Mouse (Mus musculus) G1E (cell line): ENCODE results near the gene Klhl5. TPM values are rescaled to one million over a fixed set of nuclear protein-coding genes. Genes with fewer than 3 reads are reported as not detected.

Source experiments
- ATAC-seq: 2 replicates; pipeline ENCODE4 v1.8.0; 2016; ENCODE audit warnings: mild to moderate bottlenecking; ENCODE audit not compliant: insufficient number of reproducible peaks, poor library complexity, low FRiP score, severe bottlenecking; ENCODE audit errors: extremely low read depth
- DNase-seq: peaks from one replicate; pipeline ENCODE4 v3.0.0; 2012; ENCODE audit warnings: low spot score
- H3K27me3 ChIP-seq: 2 replicates; pipeline ENCODE4 v1.6.1; 2012; ENCODE audit warnings: mild to moderate bottlenecking, low read length, inconsistent platforms; ENCODE audit not compliant: insufficient read depth
- H3K36me3 ChIP-seq: replicated peaks from 2 replicates; pipeline ENCODE3; 2012; ENCODE audit warnings: mild to moderate bottlenecking, inconsistent platforms
- H3K4me1 ChIP-seq: 2 replicates; pipeline ENCODE4 v1.6.1; 2012; ENCODE audit warnings: low read depth, low read length, inconsistent platforms, mixed read lengths; ENCODE audit not compliant: insufficient read depth
- H3K4me3 ChIP-seq: 2 replicates; pipeline ENCODE4 v1.5.1; 2012; ENCODE audit warnings: low read depth, mild to moderate bottlenecking, inconsistent platforms, low read length, moderate library complexity, mixed read lengths
- H3K9me3 ChIP-seq: replicated peaks from 2 replicates; pipeline ENCODE4 v1.6.1; 2012; ENCODE audit warnings: inconsistent platforms
- CTCF ChIP-seq: IDR thresholded peaks from 2 replicates; pipeline ENCODE4 v1.5.1; 2012; ENCODE audit warnings: low read depth, low read length, inconsistent platforms, mixed read lengths
- GATA1 ChIP-seq: IDR thresholded peaks from 2 replicates; pipeline ENCODE4 v1.6.1; 2012; ENCODE audit warnings: borderline replicate concordance, low read length, inconsistent platforms, mixed read lengths
- GATA2 ChIP-seq: IDR thresholded peaks from 2 replicates; pipeline ENCODE4 v1.6.1; 2012; ENCODE audit warnings: low read depth, low read length, inconsistent platforms, borderline replicate concordance
- POLR2AphosphoS5 ChIP-seq: IDR thresholded peaks from 2 replicates; pipeline ENCODE4 v1.6.1; 2012; ENCODE audit warnings: low read depth, low read length, inconsistent platforms; ENCODE audit not compliant: insufficient replicate concordance
- TAL1 ChIP-seq: conservative IDR thresholded peaks from 2 replicates; pipeline ENCODE4 v1.6.1; 2012; ENCODE audit warnings: low read depth, low read length, inconsistent platforms, mixed read lengths
- polyA plus RNA-seq: library from polyadenylated mRNA; stranded (reverse); fragments of >175 nt; gene quantifications from 2 replicates; pipeline ENCODE4 v1.2.3, GENCODE M21; 2012
- total RNA-seq, 2 experiments: library from RNA; stranded (forward) in 1 of 2; stranded (reverse) in 1 of 2; fragments of 200-1000 nt in 1 of 2; fragments of >200 nt in 1 of 2; fragmentation: Nextera tagmentation in 1 of 2; gene quantifications; 2 replicates each; pipeline ENCODE4 v1.2.3; 2014 to 2017

Klhl5 gene
- total and polyA plus RNA-seq, 3 experiments: 0.07 to 4.7 (median 0.49) TPM

GRCm38 (mm10) chr5:65131211-65131879 lies 24.0 kb downstream of the Klhl5 start:
- TF ChIP-seq GATA2 (no peak), TAL1 (no peak), CTCF (no peak), POLR2AphosphoS5 (no peak), GATA1 (no peak)
- Histone ChIP-seq H3K4me1 (no peaks in the 10 kb centered on the region), H3K4me3 (no peak overlapping the region), H3K9me3 (no peaks in the 10 kb centered on the region), H3K36me3 (no peaks in the 10 kb centered on the region), H3K27me3 (no peaks in the 10 kb centered on the region; the same call in 1 of the 2 replicates)
- ATAC-seq (no peak), DNase-seq (no peak)

- no peaks in the 10 kb centered on the region for H3K9me3 ChIP-seq
- ATAC-seq: no peak
- no peak overlapping the region for H3K4me3 ChIP-seq
- no peaks in the 10 kb centered on the region for H3K4me1 ChIP-seq
- H3K36me3 ChIP-seq: no peaks in the 10 kb centered on the region
- no peak for TF ChIP-seq TAL1
- no peak for TF ChIP-seq GATA1
- TF ChIP-seq POLR2AphosphoS5: no peak
- no peak for TF ChIP-seq CTCF
- TF ChIP-seq GATA2: no peak
- DNase-seq: no peak
- peaks cover 2% of the 10 kb centered on the region; the same call in 1 of the 2 replicates for H3K27me3 ChIP-seq
These were observed 28.8 kb downstream of the Klhl5 start for GRCm38 (mm10) chr5:65136159-65136558.

DNA sequence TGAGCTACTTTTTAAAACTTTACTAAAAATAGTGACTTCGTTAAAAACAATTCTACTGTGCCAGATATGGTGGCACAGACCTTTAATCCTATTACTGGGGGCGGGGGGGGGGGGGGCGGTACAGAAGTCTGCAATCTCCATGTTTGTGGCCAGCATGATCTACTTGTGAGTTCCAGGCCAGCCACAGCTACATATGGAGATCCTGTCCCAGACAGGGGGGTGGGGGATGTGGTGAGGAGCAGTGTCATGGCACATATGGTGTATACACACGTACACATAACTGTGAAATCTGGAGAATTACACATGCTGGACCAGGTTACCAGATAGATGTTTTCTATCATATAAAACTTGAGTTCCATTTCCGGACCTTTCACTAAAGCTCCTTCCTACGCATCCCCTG lies 29.7 kb downstream of the Klhl5 start:
- Histone ChIP-seq H3K4me3 (no peak overlapping the region), H3K9me3 (no peaks in the 10 kb centered on the region), H3K27me3 (peaks cover 2% of the 10 kb centered on the region; the same call in 1 of the 2 replicates), H3K4me1 (no peaks in the 10 kb centered on the region), H3K36me3 (no peaks in the 10 kb centered on the region)
- ATAC-seq (no peak), DNase-seq (no peak)
- TF ChIP-seq POLR2AphosphoS5: no peak
- TF ChIP-seq GATA1: no peak

DNA sequence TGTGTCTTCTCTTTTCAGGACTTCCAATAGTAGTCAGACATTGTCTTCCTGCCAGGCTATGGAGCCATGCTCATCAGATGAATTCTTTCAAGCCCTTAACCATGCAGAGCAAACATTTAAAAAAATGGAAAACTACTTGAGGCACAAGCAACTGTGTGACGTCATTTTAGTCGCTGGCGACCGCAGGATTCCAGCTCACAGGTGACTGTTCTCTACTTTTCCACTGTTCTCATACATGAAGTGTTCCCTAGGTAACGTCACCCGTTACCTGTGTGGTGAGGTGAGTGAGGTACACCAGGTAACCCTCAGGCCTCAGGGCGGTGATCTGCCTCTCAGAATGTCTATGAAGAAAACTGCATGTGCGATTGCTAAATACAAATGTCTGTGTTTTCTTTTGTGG lies 33.9 kb downstream of the Klhl5 start:
- no peak for TF ChIP-seq TAL1
- TF ChIP-seq POLR2AphosphoS5: no peak
- no peak for TF ChIP-seq CTCF
- no peak for TF ChIP-seq GATA2
- no peak for TF ChIP-seq GATA1
- Histone ChIP-seq H3K27me3 (peaks cover 6% of the 10 kb centered on the region), H3K4me1 (no peaks in the 10 kb centered on the region), H3K9me3 (no peaks in the 10 kb centered on the region), H3K4me3 (no peak overlapping the region), H3K36me3 (no peaks in the 10 kb centered on the region)
- DNase-seq: no peak
- no peak for ATAC-seq

GRCm38 (mm10) chr5:65142247-65142646 lies 34.9 kb downstream of the Klhl5 start:
- no peaks in the 10 kb centered on the region for H3K36me3 ChIP-seq
- ATAC-seq: no peak

GRCm38 (mm10) chr5:65145499-65146101 lies 38.3 kb downstream of the Klhl5 start:
- H3K9me3 ChIP-seq: no peaks in the 10 kb centered on the region
- no peak overlapping the region for H3K4me3 ChIP-seq
- H3K4me1 ChIP-seq: no peaks in the 10 kb centered on the region
- ATAC-seq (no peak), DNase-seq (no peak)
- TF ChIP-seq GATA1 (no peak), TAL1 (no peak), CTCF (no peak), GATA2 (no peak), POLR2AphosphoS5 (no peak)
- no peaks in the 10 kb centered on the region for H3K36me3 ChIP-seq
- peaks cover 6% of the 10 kb centered on the region; the same call in 1 of the 2 replicates for H3K27me3 ChIP-seq

More at GRCm38 (mm10) chr5:65142247-65142646, 34.9 kb downstream of the Klhl5 start:
- no peak for TF ChIP-seq POLR2AphosphoS5
- TF ChIP-seq GATA1: no peak
- TF ChIP-seq TAL1: no peak
- no peak for TF ChIP-seq GATA2
- no peaks in the 10 kb centered on the region for H3K4me1 ChIP-seq
- DNase-seq: no peak
- H3K27me3 ChIP-seq: peaks cover 6% of the 10 kb centered on the region; the same call in 1 of the 2 replicates
- no peak overlapping the region for H3K4me3 ChIP-seq
- H3K9me3 ChIP-seq: no peaks in the 10 kb centered on the region
